Mouse (Mus musculus) heart, embryonic 12.5 days (tissue): Measurements from ENCODE around the gene Wdr37. TPM values are rescaled to one million over a fixed set of nuclear protein-coding genes. Genes with fewer than 3 reads are reported as not detected.
A peak's percentile ranks its signal among the peaks of the same experiment; 100 is the strongest.
"Not testable (repeated sequence)": the region's sequence is repeated elsewhere in the genome, so short reads cannot be mapped to it uniquely, and the experiment has no call there.

Experiments
- ATAC-seq: fragments of 200-750 bp; cut with Nextera tagmentation; 2 replicates; pipeline ENCODE4 v1.8.0; 2017; ENCODE audit warnings: moderate TSS enrichment, moderate library complexity; ENCODE audit not compliant: insufficient number of reproducible peaks, low FRiP score
- H3K27ac ChIP-seq: fragments of 300-500 bp; sonication (generic); 2 replicates; pipeline ENCODE4 v1.5.1; 2016; ENCODE audit warnings: mild to moderate bottlenecking, moderate library complexity; ENCODE audit not compliant: poor library complexity, severe bottlenecking
- H3K27me3 ChIP-seq: fragments of 300-500 bp; sonication (generic); replicated peaks from 2 replicates; pipeline ENCODE4 v1.6.1; 2016; ENCODE audit warnings: mild to moderate bottlenecking, moderate library complexity
- H3K36me3 ChIP-seq: fragments of 300-500 bp; sonication (generic); 2 replicates; pipeline ENCODE4 v1.6.1; 2016; ENCODE audit warnings: mild to moderate bottlenecking, moderate library complexity
- H3K4me1 ChIP-seq: fragments of 300-500 bp; sonication (generic); replicated peaks from 2 replicates; pipeline ENCODE4 v1.6.1; 2016; ENCODE audit warnings: mild to moderate bottlenecking
- H3K4me2 ChIP-seq: fragments of 300-500 bp; sonication (generic); 2 replicates; pipeline ENCODE4 v1.6.1; 2016; ENCODE audit warnings: mild to moderate bottlenecking, moderate library complexity
- H3K4me3 ChIP-seq: fragments of 300-500 bp; sonication (generic); 2 replicates; pipeline ENCODE4 v1.5.1; 2016; ENCODE audit warnings: mild to moderate bottlenecking
- H3K9ac ChIP-seq: fragments of 300-500 bp; sonication (generic); 2 replicates; pipeline ENCODE4 v1.6.1; 2016; ENCODE audit warnings: mild to moderate bottlenecking, moderate library complexity
- H3K9me3 ChIP-seq: fragments of 300-500 bp; sonication (generic); replicated peaks from 2 replicates; pipeline ENCODE4 v1.6.1; 2016; ENCODE audit warnings: mild to moderate bottlenecking, moderate library complexity
- WGBS: fragments of 180-500 bp; shearing (Covaris S2); methylation state at CpG from one replicate; pipeline ENCODE4 v1.1.7; 2016; 5-methylcytosine and 5-hydroxymethylcytosine counted together
- polyA plus RNA-seq: library from polyadenylated mRNA; unstranded; fragments of >200 nt; fragmentation: Nextera tagmentation; extraction: Ambion mirVana; gene quantifications from 2 replicates; pipeline ENCODE4 v1.2.1, GENCODE M21; 2016

Gene Wdr37
- polyA plus RNA-seq: 24.2 and 26.3 TPM in 2 replicates

DNA sequence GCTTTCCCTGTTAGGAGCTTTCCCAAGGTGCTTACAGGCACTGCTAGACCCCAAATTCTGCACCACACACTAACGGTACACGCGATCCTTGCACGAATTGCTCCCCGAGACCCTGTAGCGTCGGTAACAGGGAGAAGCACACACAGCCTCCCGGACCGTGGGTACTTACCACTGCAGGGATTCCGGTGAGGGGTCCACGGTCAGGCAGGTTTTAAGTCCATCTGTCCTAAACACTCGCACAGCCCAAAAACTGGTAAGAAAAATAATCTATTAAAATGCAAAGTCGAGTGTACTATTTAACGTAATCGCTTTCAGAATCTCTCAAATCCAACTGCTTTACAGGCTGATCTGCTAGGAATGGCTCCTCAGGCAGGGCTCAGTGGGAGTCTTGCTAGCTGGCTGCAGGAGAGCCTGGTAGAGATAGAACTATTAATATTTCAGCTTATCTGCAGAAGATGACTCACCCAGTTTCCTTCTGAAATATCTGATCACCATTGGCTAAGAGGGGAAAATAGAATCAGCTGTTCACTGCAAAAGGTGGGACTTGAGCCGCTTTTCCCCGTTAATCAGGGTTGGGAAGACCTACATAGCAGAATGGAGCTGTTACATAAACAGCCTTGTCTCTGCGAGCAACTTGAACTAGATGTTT lies at the start of gene Wdr37:
Wdr37 (minus strand) TSS at position 596 of the 649 bp plus-strand sequence.
- Histone ChIP-seq H3K4me3 (peak within 1 kb of the TSS; percentile 96), H3K9me3 (no peaks in the 10 kb centered on the region), H3K4me2 (peak within 1 kb of the TSS; percentile 85), H3K27me3 (no peaks in the 10 kb centered on the region), H3K36me3 (peaks cover 9% of the 10 kb centered on the region), H3K27ac (peak within 1 kb of the TSS; percentile 96), H3K9ac (peak within 1 kb of the TSS; percentile 94), H3K4me1 (peaks cover 6% of the 10 kb centered on the region)
- WGBS: under 1% methylated on average over 18 of the region's 18 CpGs
- peak; percentile 63; the same call in 1 of the 2 replicates for ATAC-seq

GRCm38 (mm10) chr13:8913890-8914289 lies 42.2 kb upstream of the Wdr37 start:
- not testable (repeated sequence) for H3K9me3 ChIP-seq, H3K27ac ChIP-seq, H3K9ac ChIP-seq, ATAC-seq, H3K4me1 ChIP-seq, H3K4me3 ChIP-seq, H3K4me2 ChIP-seq, H3K27me3 ChIP-seq, H3K36me3 ChIP-seq
- WGBS: 92% methylated on average over 8 of the region's 8 CpGs

DNA sequence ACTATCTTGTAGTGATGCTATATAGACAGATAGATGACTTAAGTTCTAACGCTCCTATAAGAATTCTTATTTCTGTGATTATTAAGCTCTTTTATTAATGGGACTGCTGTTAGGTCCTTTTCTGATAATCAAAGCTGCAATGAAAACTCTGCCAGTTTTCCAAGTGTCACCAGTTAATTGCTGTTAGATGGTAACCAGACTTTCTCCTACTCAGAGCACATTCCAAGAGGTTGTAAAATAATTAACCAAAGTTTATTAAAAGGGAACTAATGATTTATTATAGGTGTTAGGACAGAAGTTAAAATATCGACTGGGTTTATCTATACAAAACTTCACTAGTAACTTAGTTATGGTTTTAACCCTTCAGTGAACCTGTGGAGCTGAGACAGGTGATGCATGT lies 34.3 kb upstream of the Wdr37 start:
- H3K9me3 ChIP-seq: peaks cover 21% of the 10 kb centered on the region
- not testable (repeated sequence) for H3K27me3 ChIP-seq, H3K4me1 ChIP-seq, H3K9ac ChIP-seq, H3K27ac ChIP-seq, H3K4me2 ChIP-seq, H3K4me3 ChIP-seq, H3K36me3 ChIP-seq, ATAC-seq
- 76% methylated on average over 2 of the region's 2 CpGs for WGBS

GRCm38 (mm10) chr13:8888603-8889002 lies 16.9 kb upstream of the Wdr37 start:
- Histone ChIP-seq H3K9me3 (no peaks in the 10 kb centered on the region), H3K36me3 (peaks cover 26% of the 10 kb centered on the region), H3K9ac (no peak overlapping the region), H3K27ac (no peak overlapping the region), H3K27me3 (no peaks in the 10 kb centered on the region), H3K4me2 (no peak overlapping the region), H3K4me1 (peaks cover 8% of the 10 kb centered on the region), H3K4me3 (no peak overlapping the region)
- no peak for ATAC-seq
- WGBS: 91% methylated on average over 1 of the region's 1 CpGs

DNA sequence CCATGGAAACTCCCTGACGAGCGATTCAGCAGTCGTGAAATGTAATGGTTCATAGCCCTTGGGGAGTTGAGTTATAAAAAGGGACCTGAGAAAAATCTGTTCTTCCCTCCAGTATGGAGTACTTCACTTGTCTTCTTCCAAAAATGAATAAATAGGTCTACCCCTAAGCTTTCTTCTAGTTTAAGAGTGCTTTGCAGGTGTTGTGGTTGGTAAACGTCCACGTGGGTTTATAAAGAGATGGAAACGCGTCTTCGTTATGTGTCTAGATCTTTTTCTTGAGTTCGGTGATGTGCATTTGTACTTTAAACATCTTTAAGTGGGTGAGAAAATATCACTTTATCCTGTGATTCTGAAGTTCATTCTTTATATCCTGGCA lies 14.5 kb upstream of the Wdr37 start:
- Histone ChIP-seq H3K36me3 (peaks cover 16% of the 10 kb centered on the region), H3K27me3 (no peaks in the 10 kb centered on the region), H3K4me3 (peak overlapping the region; percentile 83), H3K4me1 (peaks cover 8% of the 10 kb centered on the region), H3K27ac (peak overlapping the region; percentile 82), H3K9ac (peak overlapping the region; percentile 84), H3K4me2 (peak overlapping the region; percentile 80), H3K9me3 (no peaks in the 10 kb centered on the region)
- WGBS: 6% methylated on average over 9 of the region's 9 CpGs
- ATAC-seq: no peak

GRCm38 (mm10) chr13:8885445-8886184 lies 13.9 kb upstream of the Wdr37 start, which contains the start of gene Idi1:
Idi1 (plus strand) TSS chr13:8885501.
- Histone ChIP-seq H3K4me3 (peak within 1 kb of the TSS; percentile 83), H3K27me3 (no peaks in the 10 kb centered on the region), H3K9me3 (no peaks in the 10 kb centered on the region), H3K9ac (peak within 1 kb of the TSS; percentile 84), H3K27ac (peak within 1 kb of the TSS; percentile 96), H3K4me1 (peaks cover 8% of the 10 kb centered on the region), H3K36me3 (peaks cover 16% of the 10 kb centered on the region), H3K4me2 (peak within 1 kb of the TSS; percentile 80)
- WGBS: under 1% methylated on average over 46 of the region's 46 CpGs
- ATAC-seq: peak; percentile 100

GRCm38 (mm10) chr13:8883870-8884269 lies 12.2 kb upstream of the Wdr37 start:
- H3K4me3 ChIP-seq, ATAC-seq, H3K9ac ChIP-seq, H3K36me3 ChIP-seq, H3K27me3 ChIP-seq, H3K4me2 ChIP-seq, H3K9me3 ChIP-seq, H3K27ac ChIP-seq, H3K4me1 ChIP-seq: not testable (repeated sequence)
- WGBS: 71% methylated on average over 5 of the region's 5 CpGs

GRCm38 (mm10) chr13:8881611-8882010 lies 9.9 kb upstream of the Wdr37 start:
- ATAC-seq: no peak
- Histone ChIP-seq H3K36me3 (no peaks in the 10 kb centered on the region), H3K27me3 (no peaks in the 10 kb centered on the region), H3K4me3 (no peak overlapping the region), H3K27ac (no peak overlapping the region), H3K4me2 (no peak overlapping the region), H3K9ac (no peak overlapping the region), H3K9me3 (no peaks in the 10 kb centered on the region), H3K4me1 (0 out of 2 replicates have a peak, but pooled peaks cover 3% of the 10 kb centered on the region)
- WGBS: 58% methylated on average over 3 of the region's 3 CpGs

- 86% methylated on average over 1 of the region's 1 CpGs for WGBS
- Histone ChIP-seq H3K4me2 (no peak overlapping the region), H3K9ac (no peak overlapping the region), H3K4me3 (no peak overlapping the region), H3K9me3 (no peaks in the 10 kb centered on the region), H3K36me3 (no peaks in the 10 kb centered on the region), H3K4me1 (peaks cover 6% of the 10 kb centered on the region), H3K27ac (no peak overlapping the region), H3K27me3 (no peaks in the 10 kb centered on the region)
- no peak for ATAC-seq
These were observed 2.1 kb upstream of the Wdr37 start for GRCm38 (mm10) chr13:8873776-8874175.

DNA sequence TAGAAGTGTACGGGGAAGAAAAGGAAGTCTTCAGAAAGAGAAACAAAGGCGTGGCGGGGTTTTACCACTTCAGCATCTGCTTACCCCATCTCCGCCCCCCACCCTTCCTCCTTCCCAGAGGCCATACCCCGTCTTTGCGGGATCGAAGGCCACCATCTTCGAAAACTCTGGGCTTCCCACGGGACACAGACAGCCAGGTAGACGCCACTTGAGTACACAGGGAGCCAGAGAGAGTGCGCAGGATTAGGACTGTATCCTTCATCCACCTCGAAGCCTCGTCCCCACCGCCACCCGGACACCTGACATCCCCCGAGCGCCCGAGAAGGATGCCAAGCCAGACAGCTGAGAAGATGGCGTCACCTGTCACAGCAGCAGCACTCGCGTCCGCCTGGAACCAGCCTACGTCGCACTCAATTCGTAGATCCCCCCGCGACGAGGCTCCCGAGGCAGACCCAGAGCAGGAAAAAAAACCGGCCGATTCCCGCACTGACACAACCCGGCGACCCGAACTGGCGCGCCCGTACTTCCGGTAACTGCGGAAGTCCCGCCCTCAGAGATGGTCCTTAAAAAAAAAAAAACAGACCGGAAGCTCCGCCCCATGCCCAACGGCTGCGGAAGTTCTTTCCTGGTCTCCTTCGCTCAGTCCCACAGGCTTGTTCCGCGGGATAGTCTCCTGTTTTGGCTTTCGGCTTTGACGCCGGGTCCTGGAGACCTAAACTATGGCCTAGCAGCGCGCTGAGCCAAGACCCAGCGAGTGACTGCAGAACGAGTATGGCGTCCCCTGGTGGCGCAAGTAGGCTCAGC lies 997 bp downstream of the Wdr37 start:
- ATAC-seq: peak; percentile 89

GRCm38 (mm10) chr13:8870160-8870509 lies 1.6 kb downstream of the Wdr37 start:
- H3K4me3 ChIP-seq: peak overlapping the region; percentile 96
- ATAC-seq: no peak
- peak overlapping the region; percentile 91 for H3K9ac ChIP-seq
- peak overlapping the region; percentile 85 for H3K4me2 ChIP-seq
- H3K36me3 ChIP-seq: peaks cover 13% of the 10 kb centered on the region
- WGBS: 6% methylated on average over 9 of the region's 9 CpGs
- H3K27me3 ChIP-seq: no peaks in the 10 kb centered on the region
- H3K9me3 ChIP-seq: no peaks in the 10 kb centered on the region
- H3K27ac ChIP-seq: peak overlapping the region; percentile 96
- H3K4me1 ChIP-seq: peaks cover 6% of the 10 kb centered on the region

More for the DNA sequence above, 997 bp downstream of the Wdr37 start:
- Histone ChIP-seq H3K27me3 (no peaks in the 10 kb centered on the region), H3K4me1 (peaks cover 6% of the 10 kb centered on the region), H3K9me3 (no peaks in the 10 kb centered on the region), H3K27ac (peak overlapping the region; percentile 96), H3K4me2 (peak overlapping the region; percentile 85), H3K36me3 (peaks cover 13% of the 10 kb centered on the region), H3K4me3 (peak overlapping the region; percentile 96), H3K9ac (peak overlapping the region; percentile 94)
- under 1% methylated on average over 57 of the region's 57 CpGs for WGBS
